Mouse (Mus musculus) erythroblast, embryonic 14.5 days (primary cell): Measurements from ENCODE around the gene Kctd21.

ENCODE experiments used
- GATA1 ChIP-seq: IDR thresholded peaks from 2 replicates; pipeline ENCODE4 v1.6.1; 2012; ENCODE audit warnings: low read length, inconsistent platforms, mixed read lengths
- TAL1 ChIP-seq: IDR thresholded peaks from 3 replicates; pipeline ENCODE4 v1.6.1; 2012; ENCODE audit warnings: low read length, inconsistent platforms, mixed read lengths

GRCm38 (mm10) chr7:97357840-97358239, 25.7 kb downstream of the Kctd21 start:
- TF ChIP-seq GATA1 (no peak), TAL1 (no peak)
